Mouse (Mus musculus) MEL (cell line): ENCODE measurements around the gene Asap3. TPM values are rescaled to one million over a fixed set of nuclear protein-coding genes. Genes with fewer than 3 reads are reported as not detected.

Source experiments
- DNase-seq: peaks from one replicate; pipeline ENCODE4 v3.0.0; 2011; ENCODE audit warnings: low read depth, low spot score
- H3K27ac ChIP-seq: 2 replicates; pipeline ENCODE4 v1.5.1; 2012; ENCODE audit warnings: low read depth, mild to moderate bottlenecking, control low read depth, low read length, moderate library complexity; ENCODE audit not compliant: control insufficient read depth
- H3K27me3 ChIP-seq, 2 experiments: fragments of 150-350 bp in 1 of 2; sonication (generic) in 1 of 2; 2 replicates each; pipeline ENCODE4 v1.6.1; 2012; ENCODE audit warnings: low read length in 2 of 2, mild to moderate bottlenecking in 2 of 2, improper control_type of control experiment in 1 of 2, moderate library complexity in 1 of 2; ENCODE audit not compliant: insufficient read depth in 2 of 2, control insufficient read depth in 1 of 2
- H3K36me3 ChIP-seq, 2 experiments: 2 replicates each; pipeline ENCODE4 v1.6.1; 2012 to 2014; ENCODE audit warnings: low read length in 2 of 2, improper control_type of control experiment in 1 of 2, inconsistent platforms in 1 of 2, mild to moderate bottlenecking in 1 of 2; ENCODE audit not compliant: insufficient read depth in 2 of 2, control insufficient read depth in 1 of 2
- H3K4me1 ChIP-seq, 2 experiments: fragments of 150-350 bp in 1 of 2; sonication (generic) in 1 of 2; 2 replicates each; pipeline ENCODE4 v1.6.1; 2012; ENCODE audit warnings: low read length in 2 of 2, improper control_type of control experiment in 1 of 2, mild to moderate bottlenecking in 1 of 2; ENCODE audit not compliant: insufficient read depth in 2 of 2, control insufficient read depth in 1 of 2
- H3K4me3 ChIP-seq, 2 experiments: fragments of 150-350 bp in 1 of 2; sonication (generic) in 1 of 2; 2 replicates each; pipeline ENCODE4 v1.5.1; 2012; ENCODE audit warnings: low read depth in 2 of 2, low read length in 2 of 2, mild to moderate bottlenecking in 2 of 2, moderate library complexity in 2 of 2, control low read depth in 1 of 2, improper control_type of control experiment in 1 of 2; ENCODE audit not compliant: control insufficient read depth in 1 of 2, insufficient read depth in 1 of 2
- H3K79me2 ChIP-seq: 2 replicates; pipeline ENCODE4 v1.6.1; 2012; ENCODE audit warnings: mild to moderate bottlenecking, low read length, moderate library complexity; ENCODE audit not compliant: control insufficient read depth, poor library complexity, insufficient read depth
- H3K9ac ChIP-seq: 2 replicates; pipeline ENCODE4 v1.6.1; 2012; ENCODE audit warnings: low read depth, mild to moderate bottlenecking, control low read depth, low read length, moderate library complexity; ENCODE audit not compliant: control insufficient read depth, poor library complexity, severe bottlenecking
- H3K9me3 ChIP-seq: fragments of 150-350 bp; sonication (generic); replicated peaks from 2 replicates; pipeline ENCODE4 v1.6.1; 2012; ENCODE audit warnings: mild to moderate bottlenecking, low read length, improper control_type of control experiment, moderate library complexity; ENCODE audit not compliant: insufficient read depth
- CHD1 ChIP-seq: IDR thresholded peaks from 2 replicates; pipeline ENCODE4 v1.6.1; 2012; ENCODE audit warnings: low read depth, mild to moderate bottlenecking, inconsistent platforms, low read length, improper control_type of control experiment
- E2F4 ChIP-seq: IDR thresholded peaks from 2 replicates; pipeline ENCODE4 v1.6.1; 2011; ENCODE audit warnings: low read depth, low read length, improper control_type of control experiment, borderline replicate concordance
- ELF1 ChIP-seq: IDR thresholded peaks from 2 replicates; pipeline ENCODE4 v1.6.1; 2014; ENCODE audit warnings: low read depth, mild to moderate bottlenecking, inconsistent platforms, low read length, improper control_type of control experiment, moderate library complexity
- EP300 ChIP-seq, 2 experiments: IDR thresholded peaks; 2 replicates each; pipeline ENCODE4 v1.6.1; 2011; ENCODE audit warnings: improper control_type of control experiment in 2 of 2, low read length in 2 of 2, low read depth in 1 of 2, mild to moderate bottlenecking in 1 of 2
- ETS1 ChIP-seq: IDR thresholded peaks from 2 replicates; pipeline ENCODE4 v1.6.1; 2012; ENCODE audit warnings: low read depth, mild to moderate bottlenecking, inconsistent platforms, low read length, improper control_type of control experiment, moderate library complexity
- GATA1 ChIP-seq: IDR thresholded peaks from 2 replicates; pipeline ENCODE4 v1.6.1; 2011; ENCODE audit warnings: low read depth, low read length, improper control_type of control experiment
- JUND ChIP-seq: IDR thresholded peaks from 2 replicates; pipeline ENCODE4 v1.6.1; 2011; ENCODE audit warnings: low read depth, mild to moderate bottlenecking, improper control_type of control experiment, low read length
- MAFK ChIP-seq: IDR thresholded peaks from 2 replicates; pipeline ENCODE4 v1.6.1; 2011; ENCODE audit warnings: low read depth, mild to moderate bottlenecking, low read length, improper control_type of control experiment, borderline replicate concordance
- MAX ChIP-seq: IDR thresholded peaks from 2 replicates; pipeline ENCODE4 v1.6.1; 2011; ENCODE audit warnings: low read length, improper control_type of control experiment
- MAZ ChIP-seq: IDR thresholded peaks from 2 replicates; pipeline ENCODE4 v1.6.1; 2012; ENCODE audit warnings: low read depth, mild to moderate bottlenecking, inconsistent platforms, low read length, improper control_type of control experiment
- MYB ChIP-seq: IDR thresholded peaks from 2 replicates; pipeline ENCODE4 v1.6.1; 2011; ENCODE audit warnings: mild to moderate bottlenecking, low read depth, low read length, improper control_type of control experiment
- MYC ChIP-seq: IDR thresholded peaks from 2 replicates; pipeline ENCODE4 v1.6.1; 2011; ENCODE audit warnings: low read depth, mild to moderate bottlenecking, low read length, improper control_type of control experiment, moderate library complexity
- NRF1 ChIP-seq: IDR thresholded peaks from 2 replicates; pipeline ENCODE4 v1.6.1; 2014; ENCODE audit warnings: low read depth, mild to moderate bottlenecking, inconsistent platforms, low read length, improper control_type of control experiment, moderate library complexity; ENCODE audit not compliant: poor library complexity, insufficient read depth, severe bottlenecking
- POLR2A ChIP-seq, 2 experiments: IDR thresholded peaks; 2 replicates each; pipeline ENCODE4 v1.6.1; 2011 to 2012; ENCODE audit warnings: low read length in 2 of 2, mild to moderate bottlenecking in 2 of 2, control low read depth in 1 of 2, improper control_type of control experiment in 1 of 2, low read depth in 1 of 2, moderate library complexity in 1 of 2; ENCODE audit not compliant: control insufficient read depth in 1 of 2, insufficient read depth in 1 of 2, poor library complexity in 1 of 2
- POLR2AphosphoS2 ChIP-seq: IDR thresholded peaks from 2 replicates; pipeline ENCODE4 v1.6.1; 2011; ENCODE audit warnings: low read length, improper control_type of control experiment
- RAD21 ChIP-seq: IDR thresholded peaks from 2 replicates; pipeline ENCODE4 v1.6.1; 2011; ENCODE audit warnings: mild to moderate bottlenecking, low read depth, low read length, improper control_type of control experiment
- SMC3 ChIP-seq: IDR thresholded peaks from 2 replicates; pipeline ENCODE4 v1.6.1; 2011; ENCODE audit warnings: low read depth, low read length, improper control_type of control experiment
- TAL1 ChIP-seq: IDR thresholded peaks from 2 replicates; pipeline ENCODE4 v1.6.1; 2012; ENCODE audit warnings: mild to moderate bottlenecking, inconsistent platforms, low read length, moderate library complexity, mixed read lengths
- TBP ChIP-seq: IDR thresholded peaks from 2 replicates; pipeline ENCODE4 v1.8.0; 2011; ENCODE audit warnings: low read depth, low read length, improper control_type of control experiment
- TCF12 ChIP-seq: IDR thresholded peaks from 2 replicates; pipeline ENCODE4 v1.6.1; 2014; ENCODE audit warnings: low read depth, mild to moderate bottlenecking, inconsistent platforms, low read length, improper control_type of control experiment, moderate library complexity
- UBTF ChIP-seq: IDR thresholded peaks from 2 replicates; pipeline ENCODE4 v1.6.1; 2012; ENCODE audit warnings: low read depth, mild to moderate bottlenecking, inconsistent platforms, low read length, improper control_type of control experiment, moderate library complexity, borderline replicate concordance; ENCODE audit not compliant: insufficient read depth
- USF1 ChIP-seq: IDR thresholded peaks from 2 replicates; pipeline ENCODE4 v1.6.1; 2014; ENCODE audit warnings: low read depth, mild to moderate bottlenecking, inconsistent platforms, low read length, improper control_type of control experiment, moderate library complexity
- USF2 ChIP-seq, 2 experiments: IDR thresholded peaks; 2 replicates each; pipeline ENCODE4 v1.6.1; 2011 to 2012; ENCODE audit warnings: improper control_type of control experiment in 2 of 2, low read length in 2 of 2, borderline replicate concordance in 1 of 2, inconsistent platforms in 1 of 2, low read depth in 1 of 2, mild to moderate bottlenecking in 1 of 2; ENCODE audit not compliant: insufficient read depth in 1 of 2
- ZKSCAN1 ChIP-seq: IDR thresholded peaks from 2 replicates; pipeline ENCODE4 v1.6.1; 2012; ENCODE audit warnings: low read depth, mild to moderate bottlenecking, inconsistent platforms, low read length, improper control_type of control experiment, moderate library complexity
- ZMIZ1 ChIP-seq: IDR thresholded peaks from 2 replicates; pipeline ENCODE4 v1.6.1; 2012; ENCODE audit warnings: low read depth, mild to moderate bottlenecking, inconsistent platforms, low read length, improper control_type of control experiment, moderate library complexity
- ZNF384 ChIP-seq: IDR thresholded peaks from 2 replicates; pipeline ENCODE4 v1.6.1; 2012; ENCODE audit warnings: low read depth, mild to moderate bottlenecking, inconsistent platforms, low read length, improper control_type of control experiment
- polyA plus RNA-seq, 2 experiments: library from polyadenylated mRNA; stranded (reverse) in 1 of 2; unstranded in 1 of 2; fragments of >175 nt in 1 of 2; fragments of >200 nt in 1 of 2; gene quantifications; 2 replicates each; pipeline versions ENCODE4 v1.2.1 to v1.2.4; 2012; ENCODE audit warnings: low replicate concordance in 2 of 2, low read depth in 1 of 2; ENCODE audit not compliant: insufficient read length in 2 of 2, insufficient read depth in 1 of 2, missing spikeins in 1 of 2
- total RNA-seq: library from RNA; depleted of rRNA; stranded (reverse); fragments of 300-350 nt; gene quantifications from 2 replicates; pipeline ENCODE4 v1.2.3, GENCODE M21; 2012

Asap3 gene
- total and polyA plus RNA-seq, 3 experiments, result 0.04 to 0.33 TPM; not detected in 1

DNA sequence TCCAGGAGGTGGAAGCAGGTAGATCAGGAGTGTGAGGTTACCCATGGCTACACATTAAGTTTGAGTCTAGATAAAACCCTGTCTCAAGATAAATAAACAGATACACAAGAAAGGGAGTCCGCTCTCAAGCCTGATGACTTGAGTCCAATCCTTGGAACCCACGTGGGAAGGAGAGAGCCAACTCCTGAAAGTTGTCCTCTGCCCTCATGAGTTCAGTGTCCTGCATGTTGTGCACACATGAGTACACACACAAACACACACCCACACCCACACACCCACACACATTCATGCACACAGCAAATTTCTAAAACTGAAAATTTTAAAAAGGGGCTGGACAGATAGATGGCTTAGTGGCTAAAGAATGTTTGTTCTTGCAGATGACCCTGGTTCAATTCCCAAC lies 1.4 kb upstream of the Asap3 start:
- TF ChIP-seq TBP (no peak), JUND (no peak), MAX (no peak), MYB (no peak), ZMIZ1 (no peak), TCF12 (no peak), POLR2AphosphoS2 (no peak), ZNF384 (no peak), NRF1 (no peak), GATA1 (no peak), MYC (no peak), EP300 (IDR thresholded peaks at IDR 0.05; ENCODE audit: low read depth in 1 of 2, low read length in 2 of 2) (no peak), ELF1 (no peak), POLR2A (IDR thresholded peaks at IDR 0.05; ENCODE audit: control insufficient read depth in 1 of 2, insufficient read depth in 1 of 2, low read depth in 1 of 2, low read length in 2 of 2, poor library complexity in 1 of 2) (no peak), E2F4 (no peak), MAZ (no peak), USF1 (no peak), USF2 (IDR thresholded peaks at IDR 0.05; ENCODE audit: borderline replicate concordance in 1 of 2, insufficient read depth in 1 of 2, low read depth in 1 of 2, low read length in 2 of 2) (no peak), ETS1 (no peak)
- TF ChIP-seq, all 39 proteins: peak for 0
- Histone ChIP-seq H3K4me3 (no peak overlapping the region), H3K9ac (no peak overlapping the region), H3K79me2 (no peaks in the 10 kb centered on the region; the same call in 1 of the 2 replicates), H3K27ac (no peak overlapping the region), H3K9me3 (no peaks in the 10 kb centered on the region), H3K4me1 (peaks cover 2 to 10% of the 10 kb centered on the region in 2 experiments; a peak in 2 of 4 replicates), H3K36me3 (peaks cover 0 to 3% of the 10 kb centered on the region in 2 experiments; a peak in 1 of 4 replicates), H3K27me3 (peaks cover 0 to 16% of the 10 kb centered on the region in 2 experiments; a peak in 3 of 4 replicates)
- DNase-seq, result no peak

DNA sequence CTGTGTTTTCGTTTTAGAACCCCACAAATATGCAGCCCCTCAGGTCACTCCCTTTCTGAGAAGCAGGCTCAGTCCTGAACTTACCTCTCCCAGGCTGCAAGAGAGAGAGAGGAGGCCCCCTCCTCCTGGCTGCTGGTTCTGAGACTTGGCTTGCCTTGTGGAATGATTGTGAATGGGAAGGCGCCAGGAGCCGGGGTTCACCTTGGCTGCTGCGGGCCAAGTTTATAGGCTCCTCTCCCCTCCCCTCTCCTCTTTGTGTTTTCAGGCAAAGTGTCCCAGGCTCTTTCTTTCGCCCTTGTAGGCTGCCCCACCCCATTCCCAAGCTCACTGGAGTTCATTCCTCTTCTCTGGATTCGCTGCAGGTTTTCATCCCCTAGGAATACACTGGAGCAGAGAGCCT lies 778 bp downstream of the Asap3 start:
- H3K27me3 ChIP-seq, result peaks cover 0 to 23% of the 10 kb centered on the region in 2 experiments; a peak in 3 of 4 replicates

More for the DNA sequence above, 778 bp downstream of the Asap3 start:
- Histone ChIP-seq H3K9ac (peak overlapping the region; percentile 60; the same call in 1 of the 2 replicates), H3K9me3 (no peaks in the 10 kb centered on the region), H3K4me3 (peak overlapping the region; percentile 47 to 66; a peak in 3 of 4 replicates), H3K27ac (no peak overlapping the region), H3K79me2 (no peaks in the 10 kb centered on the region; the same call in 1 of the 2 replicates), H3K36me3 (peaks cover 0 to 3% of the 10 kb centered on the region in 2 experiments; a peak in 1 of 4 replicates), H3K4me1 (peaks cover 2 to 10% of the 10 kb centered on the region in 2 experiments; a peak in 2 of 4 replicates)
- no peak for TF ChIP-seq ZKSCAN1
- no peak for TF ChIP-seq RAD21
- TF ChIP-seq USF1, result no peak
- TF ChIP-seq E2F4, result no peak
- no peak for TF ChIP-seq POLR2AphosphoS2
- TF ChIP-seq SMC3, result no peak
- TF ChIP-seq GATA1, result no peak
- no peak for TF ChIP-seq MAFK
- TF ChIP-seq MAX, result no peak
- TF ChIP-seq UBTF, result no peak
- no peak for TF ChIP-seq TAL1
- TF ChIP-seq ZNF384, result no peak
- TF ChIP-seq JUND, result no peak
- TF ChIP-seq TBP, result no peak
- no peak for TF ChIP-seq ETS1
- no peak for TF ChIP-seq ZMIZ1
- TF ChIP-seq CHD1, result no peak
- no peak for TF ChIP-seq MAZ
- no peak for DNase-seq
